Mouse (Mus musculus) midbrain, embryonic 12.5 days (tissue): ENCODE measurements around the gene Gnl3l. TPM values are rescaled to one million over a fixed set of nuclear protein-coding genes. Genes with fewer than 3 reads are reported as not detected.

Source experiments
- ATAC-seq: fragments of 200-750 bp; cut with Nextera tagmentation; 2 replicates; pipeline ENCODE4 v1.8.0; 2017; ENCODE audit warnings: low read depth, moderate TSS enrichment, moderate library complexity; ENCODE audit not compliant: low FRiP score
- H3K27ac ChIP-seq: fragments of 300-500 bp; sonication (generic); replicated peaks from 2 replicates; pipeline ENCODE4 v1.5.1; 2016; ENCODE audit warnings: mild to moderate bottlenecking
- H3K27me3 ChIP-seq: fragments of 300-500 bp; sonication (generic); 2 replicates; pipeline ENCODE4 v1.6.1; 2016; ENCODE audit warnings: mild to moderate bottlenecking
- H3K36me3 ChIP-seq: fragments of 300-500 bp; sonication (generic); 2 replicates; pipeline ENCODE4 v1.6.1; 2016
- H3K4me1 ChIP-seq: fragments of 300-500 bp; sonication (generic); 2 replicates; pipeline ENCODE4 v1.6.1; 2016
- H3K4me2 ChIP-seq: fragments of 300-500 bp; sonication (generic); replicated peaks from 2 replicates; pipeline ENCODE4 v1.6.1; 2016; ENCODE audit warnings: mild to moderate bottlenecking, moderate library complexity
- H3K4me3 ChIP-seq: fragments of 300-500 bp; sonication (generic); 2 replicates; pipeline ENCODE4 v1.5.1; 2016; ENCODE audit warnings: mild to moderate bottlenecking
- H3K9ac ChIP-seq: fragments of 300-500 bp; sonication (generic); replicated peaks from 2 replicates; pipeline ENCODE4 v1.6.1; 2016; ENCODE audit warnings: mild to moderate bottlenecking, moderate library complexity
- H3K9me3 ChIP-seq: fragments of 300-500 bp; sonication (generic); 2 replicates; pipeline ENCODE4 v1.6.1; 2016; ENCODE audit warnings: mild to moderate bottlenecking
- WGBS: fragments of 180-500 bp; shearing (Covaris S2); methylation state at CpG from one replicate; pipeline ENCODE4 v1.1.7; 2016; 5-methylcytosine and 5-hydroxymethylcytosine counted together
- polyA plus RNA-seq: library from polyadenylated mRNA; unstranded; fragments of >200 nt; fragmentation: Nextera tagmentation; extraction: Ambion mirVana; gene quantifications from 2 replicates; pipeline ENCODE4 v1.2.1, GENCODE M21; 2016

The Gnl3l gene
- polyA plus RNA-seq, 1 experiment from 2014 or later: 55.4 TPM

- Histone ChIP-seq H3K9ac (peak overlapping the region; percentile 80), H3K27ac (peak overlapping the region; percentile 93)
Observed at GRCm38 (mm10) chrX:151046321-151046720, 29.2 kb upstream of the Gnl3l start.

GRCm38 (mm10) chrX:151045850-151046249 lies 28.7 kb upstream of the Gnl3l start, which contains the start of gene Fgd1:
Gene Fgd1 (plus strand): TSS chrX:151046150.
- no peaks in the 10 kb centered on the region for H3K9me3 ChIP-seq
- no peaks in the 10 kb centered on the region for H3K36me3 ChIP-seq
- WGBS: 93% methylated on average over 8 of the region's 8 CpGs
- H3K4me2 ChIP-seq: peak within 1 kb of the TSS; percentile 62
- H3K9ac ChIP-seq: peak within 1 kb of the TSS; percentile 80
- H3K27ac ChIP-seq: peak within 1 kb of the TSS; percentile 93
- H3K4me3 ChIP-seq: peak within 1 kb of the TSS; percentile 70
- H3K27me3 ChIP-seq: peaks cover 5% of the 10 kb centered on the region; the same call in 1 of the 2 replicates
- peaks cover 18% of the 10 kb centered on the region for H3K4me1 ChIP-seq
- ATAC-seq: no peak

More at GRCm38 (mm10) chrX:151046321-151046720, 29.2 kb upstream of the Gnl3l start:
- peak overlapping the region; percentile 62 for H3K4me2 ChIP-seq
- peaks cover 18% of the 10 kb centered on the region for H3K4me1 ChIP-seq
- peaks cover 6% of the 10 kb centered on the region; the same call in 1 of the 2 replicates for H3K27me3 ChIP-seq
- no peaks in the 10 kb centered on the region for H3K9me3 ChIP-seq
- ATAC-seq: no peak
- H3K36me3 ChIP-seq: no peaks in the 10 kb centered on the region
- H3K4me3 ChIP-seq: peak overlapping the region; percentile 70
- WGBS: 42% methylated on average over 11 of the region's 11 CpGs

GRCm38 (mm10) chrX:151041223-151041622 lies 24.1 kb upstream of the Gnl3l start:
- H3K27ac ChIP-seq: no peak overlapping the region
- no peak overlapping the region for H3K4me2 ChIP-seq
- no peaks in the 10 kb centered on the region for H3K9me3 ChIP-seq
- no peak for ATAC-seq
- peaks cover 3% of the 10 kb centered on the region; the same call in 1 of the 2 replicates for H3K27me3 ChIP-seq
- H3K36me3 ChIP-seq: no peaks in the 10 kb centered on the region
- H3K4me1 ChIP-seq: no peaks in the 10 kb centered on the region
- H3K9ac ChIP-seq: no peak overlapping the region
- WGBS: 44% methylated on average over 5 of the region's 5 CpGs
- no peak overlapping the region for H3K4me3 ChIP-seq

- 71% methylated on average over 3 of the region's 3 CpGs for WGBS
- Histone ChIP-seq H3K4me2 (no peak overlapping the region), H3K27me3 (peaks cover 7% of the 10 kb centered on the region), H3K9me3 (no peaks in the 10 kb centered on the region), H3K9ac (no peak overlapping the region), H3K4me3 (no peak overlapping the region), H3K36me3 (no peaks in the 10 kb centered on the region), H3K27ac (no peak overlapping the region), H3K4me1 (no peaks in the 10 kb centered on the region)
- ATAC-seq: no peak
Observed at GRCm38 (mm10) chrX:151031400-151031799, 14.3 kb upstream of the Gnl3l start.

- H3K27me3 ChIP-seq: no peaks in the 10 kb centered on the region
- no peaks in the 10 kb centered on the region; the same call in 1 of the 2 replicates for H3K36me3 ChIP-seq
- no peaks in the 10 kb centered on the region; the same call in none of the 2 replicates for H3K4me1 ChIP-seq
- H3K9me3 ChIP-seq: no peaks in the 10 kb centered on the region
- H3K9ac ChIP-seq: 0 out of 2 replicates have a peak overlapping the region, but pooled peaks have one; percentile 1
- no peak overlapping the region for H3K27ac ChIP-seq
- peak overlapping the region; percentile 53 for H3K4me2 ChIP-seq
- ATAC-seq: no peak
- H3K4me3 ChIP-seq: peak overlapping the region; percentile 47; the same call in 1 of the 2 replicates
- WGBS: 62% methylated on average over 3 of the region's 3 CpGs
Observed at GRCm38 (mm10) chrX:151018798-151019197, 1.7 kb upstream of the Gnl3l start.

- peak overlapping the region; percentile 53 for H3K4me2 ChIP-seq
- H3K36me3 ChIP-seq: no peaks in the 10 kb centered on the region; the same call in 1 of the 2 replicates
- H3K4me3 ChIP-seq: peak overlapping the region; percentile 47
- no peaks in the 10 kb centered on the region for H3K27me3 ChIP-seq
- WGBS: 16% methylated on average over 3 of the region's 3 CpGs
- H3K9me3 ChIP-seq: no peaks in the 10 kb centered on the region
- H3K9ac ChIP-seq: peak overlapping the region; percentile 46; the same call in 1 of the 2 replicates
- H3K4me1 ChIP-seq: no peaks in the 10 kb centered on the region; the same call in none of the 2 replicates
- peak overlapping the region; percentile 77 for H3K27ac ChIP-seq
- no peak for ATAC-seq
Observed at GRCm38 (mm10) chrX:151017897-151018296, 775 bp upstream of the Gnl3l start.

- Histone ChIP-seq H3K27me3 (peaks cover 3% of the 10 kb centered on the region; the same call in 1 of the 2 replicates), H3K36me3 (peaks cover 58% of the 10 kb centered on the region)
- ATAC-seq: no peak
Observed at GRCm38 (mm10) chrX:150996775-150997174, 20.3 kb downstream of the Gnl3l start.

GRCm38 (mm10) chrX:150981621-150982020 lies 35.5 kb downstream of the Gnl3l start:
- Histone ChIP-seq H3K9ac (no peak overlapping the region), H3K36me3 (peaks cover 18% of the 10 kb centered on the region; the same call in 1 of the 2 replicates), H3K4me1 (no peaks in the 10 kb centered on the region), H3K27ac (no peak overlapping the region), H3K27me3 (no peaks in the 10 kb centered on the region), H3K4me3 (no peak overlapping the region), H3K4me2 (no peak overlapping the region), H3K9me3 (no peaks in the 10 kb centered on the region)
- WGBS: 74% methylated on average over 1 of the region's 1 CpGs
- ATAC-seq: no peak

More at GRCm38 (mm10) chrX:150996775-150997174, 20.3 kb downstream of the Gnl3l start:
- Histone ChIP-seq H3K4me3 (no peak overlapping the region), H3K4me1 (no peaks in the 10 kb centered on the region), H3K9me3 (no peaks in the 10 kb centered on the region), H3K27ac (no peak overlapping the region), H3K9ac (no peak overlapping the region), H3K4me2 (no peak overlapping the region)
- 89% methylated on average over 3 of the region's 3 CpGs for WGBS

GRCm38 (mm10) chrX:150975424-150975823 lies 41.7 kb downstream of the Gnl3l start:
- H3K9me3 ChIP-seq: no peaks in the 10 kb centered on the region
- WGBS: 92% methylated on average over 5 of the region's 5 CpGs
- no peaks in the 10 kb centered on the region for H3K4me1 ChIP-seq
- ATAC-seq: no peak
- no peak overlapping the region for H3K4me3 ChIP-seq
- H3K36me3 ChIP-seq: no peaks in the 10 kb centered on the region
- no peak overlapping the region for H3K27ac ChIP-seq
- no peak overlapping the region for H3K4me2 ChIP-seq
- H3K9ac ChIP-seq: no peak overlapping the region
- H3K27me3 ChIP-seq: no peaks in the 10 kb centered on the region

GRCm38 (mm10) chrX:150963027-150963426 lies 54.1 kb downstream of the Gnl3l start:
- Histone ChIP-seq H3K4me3 (no peak overlapping the region), H3K9ac (no peak overlapping the region), H3K4me1 (no peaks in the 10 kb centered on the region), H3K36me3 (no peaks in the 10 kb centered on the region), H3K27me3 (no peaks in the 10 kb centered on the region), H3K27ac (no peak overlapping the region), H3K4me2 (no peak overlapping the region), H3K9me3 (no peaks in the 10 kb centered on the region)
- 27% methylated on average over 2 of the region's 2 CpGs for WGBS
- no peak for ATAC-seq

- no peak overlapping the region for H3K9ac ChIP-seq
- H3K9me3 ChIP-seq: no peaks in the 10 kb centered on the region
- H3K4me3 ChIP-seq: no peak overlapping the region
- 55% methylated on average over 5 of the region's 5 CpGs for WGBS
- no peaks in the 10 kb centered on the region for H3K4me1 ChIP-seq
- ATAC-seq: no peak
- H3K4me2 ChIP-seq: no peak overlapping the region
- no peaks in the 10 kb centered on the region for H3K36me3 ChIP-seq
- H3K27me3 ChIP-seq: no peaks in the 10 kb centered on the region
- no peak overlapping the region for H3K27ac ChIP-seq
Observed at GRCm38 (mm10) chrX:150960702-150961101, 56.4 kb downstream of the Gnl3l start.

- Histone ChIP-seq H3K4me1 (no peaks in the 10 kb centered on the region), H3K27ac (peak overlapping the region; percentile 76), H3K27me3 (peaks cover 3% of the 10 kb centered on the region; the same call in 1 of the 2 replicates), H3K4me3 (peak overlapping the region; percentile 19), H3K36me3 (no peaks in the 10 kb centered on the region), H3K9me3 (no peaks in the 10 kb centered on the region), H3K4me2 (peak overlapping the region; percentile 41), H3K9ac (0 out of 2 replicates have a peak overlapping the region, but pooled peaks have one; percentile 28)
- 21% methylated on average over 25 of the region's 25 CpGs for WGBS
- ATAC-seq: peak; percentile 97
Observed at GRCm38 (mm10) chrX:150956522-150957300, 60.4 kb downstream of the Gnl3l start.
